Mouse (Mus musculus): ENCODE results near the gene Ucp3. TPM values are rescaled to one million over a fixed set of nuclear protein-coding genes. Genes with fewer than 3 reads are reported as not detected.
"Not testable (repeated sequence)": the region's sequence is repeated elsewhere in the genome, so short reads cannot be mapped to it uniquely, and the experiment has no call there.

The Ucp3 gene
- polyA plus RNA-seq, 1 experiment, result 4.4 TPM

DNA sequence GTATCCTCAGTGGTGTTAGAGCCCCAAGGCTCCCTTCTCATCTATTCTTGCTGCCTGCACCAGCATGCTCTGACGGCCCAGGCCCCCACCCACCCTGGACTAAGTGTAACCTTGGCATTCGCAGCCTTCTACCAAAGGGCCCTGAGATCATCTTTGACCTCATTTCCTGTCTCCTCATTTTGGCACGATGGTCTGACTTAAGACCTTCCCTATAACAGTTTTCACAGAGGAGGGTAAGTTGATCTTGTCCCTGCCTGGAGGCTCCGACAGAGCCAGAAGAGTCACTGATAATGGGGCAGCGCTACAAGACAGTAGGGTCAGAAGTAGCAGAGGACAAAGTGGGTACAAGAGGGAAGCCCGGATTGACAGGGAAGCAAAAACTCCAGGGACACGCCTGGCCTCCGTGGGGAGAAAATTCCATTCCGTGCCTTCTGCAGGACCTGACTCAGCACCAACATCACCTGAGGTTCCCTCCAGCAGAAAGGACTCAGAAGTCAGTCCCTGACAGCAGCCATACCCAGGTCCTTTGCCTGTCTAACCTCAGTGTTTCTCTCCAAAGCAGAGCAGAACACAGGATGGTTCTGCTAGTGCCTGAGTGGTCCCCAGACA, 1.2 kb downstream of the Ucp3 start:
- H3K4me1 ChIP-seq (ENCODE audit: control insufficient read depth, insufficient read depth, low read length), result peaks cover 5% of the 10 kb centered on the region
- TF ChIP-seq POLR2A (IDR thresholded peaks at IDR 0.05; ENCODE audit: borderline replicate concordance, insufficient read depth, low read length), result no peak
- no peak for TF ChIP-seq CTCF (IDR thresholded peaks at IDR 0.05; ENCODE audit: borderline replicate concordance, insufficient read depth, low read depth, low read length)
- H3K27me3 ChIP-seq (ENCODE audit: control insufficient read depth, insufficient read depth, low read length), result no peaks in the 10 kb centered on the region
- no peak overlapping the region for H3K27ac ChIP-seq (ENCODE audit: insufficient read depth, low read length)
- WGBS, result 91% methylated on average over 9 of the region's 9 CpGs
- H3K4me3 ChIP-seq (replicated peaks; ENCODE audit: insufficient read depth, low read depth, low read length), result no peak overlapping the region
- no peak for DNase-seq

DNA sequence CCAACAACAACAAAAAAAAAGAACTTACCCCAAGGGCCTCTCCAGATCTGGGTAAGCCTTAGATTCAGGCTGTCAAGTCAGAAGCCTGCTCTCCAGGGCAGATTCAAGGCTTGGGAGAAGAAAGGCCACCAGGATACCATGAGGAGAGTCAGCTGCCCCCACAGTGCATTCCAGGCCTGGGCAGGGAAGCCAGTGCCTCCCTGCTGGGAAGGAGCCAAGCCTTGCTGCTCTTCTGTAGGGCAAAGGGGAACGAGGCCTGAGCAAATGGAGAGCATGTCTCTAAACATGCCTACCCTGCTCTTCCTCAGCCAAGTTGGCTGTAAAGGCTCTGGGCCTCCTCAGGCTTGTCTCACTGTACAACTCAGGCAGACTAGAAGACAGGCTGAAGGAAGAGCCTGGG, 1.9 kb downstream of the Ucp3 start:
- Histone ChIP-seq H3K4me3 (replicated peaks; ENCODE audit: insufficient read depth, low read depth, low read length) (no peak overlapping the region), H3K27ac (ENCODE audit: insufficient read depth, low read length) (no peak overlapping the region), H3K4me1 (ENCODE audit: control insufficient read depth, insufficient read depth, low read length) (peaks cover 11% of the 10 kb centered on the region), H3K27me3 (ENCODE audit: control insufficient read depth, insufficient read depth, low read length) (no peaks in the 10 kb centered on the region)
- 26% methylated on average over 1 of the region's 1 CpGs for WGBS
- no peak for DNase-seq
- no peak for TF ChIP-seq CTCF (IDR thresholded peaks at IDR 0.05; ENCODE audit: borderline replicate concordance, insufficient read depth, low read depth, low read length)
- no peak for TF ChIP-seq POLR2A (IDR thresholded peaks at IDR 0.05; ENCODE audit: borderline replicate concordance, insufficient read depth, low read length)

DNA sequence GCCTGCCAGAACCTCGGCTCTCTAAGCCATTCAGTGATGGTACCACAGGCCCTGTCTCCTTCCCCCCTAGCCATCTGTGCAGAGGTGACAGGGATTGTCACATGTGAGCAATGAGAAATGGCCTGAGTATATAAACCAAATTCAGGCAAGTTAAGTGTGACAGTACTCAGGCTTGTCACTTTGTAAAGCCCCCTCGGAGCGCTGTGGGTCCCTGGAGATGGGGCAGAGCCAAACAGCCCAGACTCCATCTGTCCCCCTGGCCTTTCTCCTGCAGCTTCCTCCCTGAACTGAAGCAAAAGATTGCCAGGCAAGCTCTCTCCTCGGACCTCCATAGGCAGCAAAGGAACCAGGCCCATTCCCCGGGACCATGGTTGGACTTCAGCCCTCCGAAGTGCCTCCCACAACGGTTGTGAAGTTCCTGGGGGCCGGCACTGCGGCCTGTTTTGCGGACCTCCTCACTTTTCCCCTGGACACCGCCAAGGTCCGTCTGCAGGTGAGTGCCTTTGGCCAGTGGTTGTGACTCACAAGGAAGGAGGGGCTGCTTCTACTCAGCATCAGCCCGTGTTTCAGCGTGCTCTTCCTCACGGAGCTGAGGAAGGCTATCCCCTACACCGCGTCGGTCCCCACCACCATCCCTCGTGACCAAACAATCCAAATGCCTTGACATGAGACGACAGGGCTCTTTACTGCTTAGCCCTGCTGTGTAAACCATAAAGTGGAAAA, 6.5 kb downstream of the Ucp3 start:
- no peak for DNase-seq
- TF ChIP-seq CTCF (IDR thresholded peaks at IDR 0.05; ENCODE audit: borderline replicate concordance, insufficient read depth, low read depth, low read length) (no peak), POLR2A (IDR thresholded peaks at IDR 0.05; ENCODE audit: borderline replicate concordance, insufficient read depth, low read length) (no peak)
- Histone ChIP-seq H3K27me3 (ENCODE audit: control insufficient read depth, insufficient read depth, low read length) (no peaks in the 10 kb centered on the region), H3K27ac (ENCODE audit: insufficient read depth, low read length) (no peak overlapping the region), H3K4me1 (ENCODE audit: control insufficient read depth, insufficient read depth, low read length) (peaks cover 11% of the 10 kb centered on the region), H3K4me3 (replicated peaks; ENCODE audit: insufficient read depth, low read depth, low read length) (no peak overlapping the region)
- 25% methylated on average over 20 of the region's 20 CpGs for whole genome bisulfite sequencing

DNA sequence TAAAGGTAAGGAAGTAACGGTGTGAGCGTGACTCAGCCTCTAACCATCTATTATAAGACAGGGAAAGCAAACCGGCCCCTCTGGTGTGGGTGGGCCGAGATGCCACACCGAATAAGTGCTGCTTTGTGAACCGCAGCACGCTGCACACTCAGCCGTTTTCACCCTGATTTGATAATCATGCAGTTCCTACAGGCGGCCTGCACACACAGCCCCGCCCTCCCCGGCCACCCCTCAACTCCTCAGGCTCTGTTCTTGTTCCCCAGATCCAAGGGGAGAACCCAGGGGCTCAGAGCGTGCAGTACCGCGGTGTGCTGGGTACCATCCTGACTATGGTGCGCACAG, 7.0 kb downstream of the Ucp3 start:
- Histone ChIP-seq H3K27me3 (ENCODE audit: control insufficient read depth, insufficient read depth, low read length) (no peaks in the 10 kb centered on the region), H3K27ac (ENCODE audit: insufficient read depth, low read length) (no peak overlapping the region), H3K4me1 (ENCODE audit: control insufficient read depth, insufficient read depth, low read length) (peaks cover 9% of the 10 kb centered on the region), H3K4me3 (replicated peaks; ENCODE audit: insufficient read depth, low read depth, low read length) (no peak overlapping the region)
- no peak for DNase-seq
- 38% methylated on average over 15 of the region's 15 CpGs for WGBS
- TF ChIP-seq CTCF (IDR thresholded peaks at IDR 0.05; ENCODE audit: borderline replicate concordance, insufficient read depth, low read depth, low read length), result no peak

DNA sequence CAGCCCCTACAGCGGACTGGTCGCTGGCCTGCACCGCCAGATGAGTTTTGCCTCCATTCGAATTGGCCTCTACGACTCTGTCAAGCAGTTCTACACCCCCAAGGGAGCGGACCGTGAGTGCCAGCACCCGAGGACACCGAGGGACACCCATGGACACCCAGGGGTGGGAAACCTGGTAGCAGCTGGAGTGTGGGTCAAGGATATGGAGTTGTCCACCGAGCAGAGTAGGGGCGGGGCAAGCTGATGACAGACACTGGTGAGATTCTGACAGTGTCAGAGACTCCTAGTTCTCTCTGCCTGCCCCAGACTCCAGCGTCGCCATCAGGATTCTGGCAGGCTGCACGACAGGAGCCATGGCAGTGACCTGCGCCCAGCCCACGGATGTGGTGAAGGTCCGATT, 7.4 kb downstream of the Ucp3 start:
- H3K4me3 ChIP-seq (replicated peaks; ENCODE audit: insufficient read depth, low read depth, low read length), result no peak overlapping the region
- no peaks in the 10 kb centered on the region for H3K27me3 ChIP-seq (ENCODE audit: control insufficient read depth, insufficient read depth, low read length)
- H3K27ac ChIP-seq (ENCODE audit: insufficient read depth, low read length), result no peak overlapping the region
- no peak for DNase-seq
- WGBS, result 67% methylated on average over 17 of the region's 17 CpGs
- TF ChIP-seq CTCF (IDR thresholded peaks at IDR 0.05; ENCODE audit: borderline replicate concordance, insufficient read depth, low read depth, low read length), result no peak
- no peak for TF ChIP-seq POLR2A (IDR thresholded peaks at IDR 0.05; ENCODE audit: borderline replicate concordance, insufficient read depth, low read length)
- peaks cover 7% of the 10 kb centered on the region; the same call in 1 of the 2 replicates for H3K4me1 ChIP-seq (ENCODE audit: control insufficient read depth, insufficient read depth, low read length)

DNA sequence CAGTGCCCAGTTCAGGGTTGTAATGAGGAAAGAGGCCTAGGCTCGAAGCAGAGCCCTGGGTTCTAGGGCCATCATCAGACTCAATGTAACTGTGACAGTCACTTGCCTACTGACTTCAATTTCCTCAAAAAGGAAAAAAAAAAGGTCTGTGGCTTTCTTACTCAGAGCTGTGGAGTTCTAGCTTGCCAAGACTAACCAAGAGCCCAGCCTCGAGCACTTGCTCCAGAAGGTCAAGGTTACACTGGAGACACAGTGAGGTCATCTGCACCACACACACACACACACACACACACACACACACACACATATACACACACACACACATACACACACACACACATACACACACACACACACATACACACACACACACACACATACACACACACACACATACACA, 9.3 kb downstream of the Ucp3 start:
- H3K27ac ChIP-seq (ENCODE audit: insufficient read depth, low read length); H3K4me1 ChIP-seq (ENCODE audit: control insufficient read depth, insufficient read depth, low read length); H3K27me3 ChIP-seq (ENCODE audit: control insufficient read depth, insufficient read depth, low read length); DNase-seq; H3K4me3 ChIP-seq (replicated peaks; ENCODE audit: insufficient read depth, low read depth, low read length): not testable (repeated sequence)
- 100% methylated on average over 2 of the region's 2 CpGs for WGBS

DNA sequence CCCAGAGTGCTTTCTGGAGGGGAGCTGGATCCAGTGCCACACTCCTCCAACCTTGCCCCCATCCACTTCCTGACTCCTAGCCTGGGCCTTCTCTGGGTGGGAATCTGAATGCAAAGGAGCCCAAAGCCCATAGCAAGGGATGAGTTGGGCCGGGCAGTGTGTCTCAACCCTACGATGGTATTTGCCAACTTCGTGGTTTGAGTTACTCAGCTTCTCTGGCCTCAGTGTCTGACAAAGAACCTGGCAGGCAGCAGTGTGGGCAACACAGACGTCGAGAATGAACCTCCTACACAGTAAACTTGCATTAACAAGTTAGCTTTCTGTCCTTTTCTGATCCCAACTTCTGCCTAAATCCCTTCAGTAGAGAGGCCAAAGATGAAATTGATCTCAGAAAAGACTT, 11.7 kb downstream of the Ucp3 start:
- TF ChIP-seq POLR2A (IDR thresholded peaks at IDR 0.05; ENCODE audit: borderline replicate concordance, insufficient read depth, low read length) (no peak), CTCF (IDR thresholded peaks at IDR 0.05; ENCODE audit: borderline replicate concordance, insufficient read depth, low read depth, low read length) (no peak)
- Histone ChIP-seq H3K4me3 (replicated peaks; ENCODE audit: insufficient read depth, low read depth, low read length) (no peak overlapping the region), H3K4me1 (ENCODE audit: control insufficient read depth, insufficient read depth, low read length) (peaks cover 1% of the 10 kb centered on the region; the same call in 1 of the 2 replicates), H3K27ac (ENCODE audit: insufficient read depth, low read length) (no peak overlapping the region), H3K27me3 (ENCODE audit: control insufficient read depth, insufficient read depth, low read length) (no peaks in the 10 kb centered on the region)
- 79% methylated on average over 5 of the region's 5 CpGs for WGBS
- DNase-seq, result no peak

DNA sequence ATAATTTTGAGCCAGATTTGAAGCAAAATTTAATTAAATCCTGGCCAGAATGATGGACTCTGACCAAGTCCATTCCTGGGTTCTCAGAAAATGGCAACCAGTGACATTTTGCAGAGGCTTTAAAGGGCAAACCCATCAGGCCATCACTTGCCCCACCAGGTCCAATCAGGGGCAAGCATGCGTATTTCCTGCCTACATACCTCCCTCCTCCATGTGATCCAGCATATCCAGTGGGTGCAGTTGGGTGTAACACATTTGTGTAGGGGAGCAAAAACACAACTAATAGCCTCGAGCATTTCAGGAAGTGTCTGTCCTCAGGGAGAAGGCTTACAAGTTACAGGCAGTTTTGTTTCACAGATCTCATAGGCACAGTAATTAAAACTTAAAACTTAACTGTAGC, 14.5 kb downstream of the Ucp3 start:
- no peak for DNase-seq
- no peaks in the 10 kb centered on the region for H3K27me3 ChIP-seq (ENCODE audit: control insufficient read depth, insufficient read depth, low read length)
- no peak overlapping the region for H3K4me3 ChIP-seq (replicated peaks; ENCODE audit: insufficient read depth, low read depth, low read length)
- no peaks in the 10 kb centered on the region for H3K4me1 ChIP-seq (ENCODE audit: control insufficient read depth, insufficient read depth, low read length)
- TF ChIP-seq CTCF (IDR thresholded peaks at IDR 0.05; ENCODE audit: borderline replicate concordance, insufficient read depth, low read depth, low read length), result no peak
- no peak for TF ChIP-seq POLR2A (IDR thresholded peaks at IDR 0.05; ENCODE audit: borderline replicate concordance, insufficient read depth, low read length)
- WGBS, result 54% methylated on average over 2 of the region's 2 CpGs
- no peak overlapping the region for H3K27ac ChIP-seq (ENCODE audit: insufficient read depth, low read length)

All from cerebellum, adult 2 months (tissue).